Mouse (Mus musculus) kidney, postnatal 36 days (tissue): ENCODE data around the gene Bcl2a1d.
"Not testable (repeated sequence)": the region's sequence is repeated elsewhere in the genome, so short reads cannot be mapped to it uniquely, and the experiment has no call there.

Source experiments
- DNase-seq, 2 experiments: peaks; one replicate each; pipeline ENCODE4 v3.0.0; 2021 to 2022; ENCODE audit warnings: mixed read lengths in 2 of 2

The Bcl2a1d gene

DNA sequence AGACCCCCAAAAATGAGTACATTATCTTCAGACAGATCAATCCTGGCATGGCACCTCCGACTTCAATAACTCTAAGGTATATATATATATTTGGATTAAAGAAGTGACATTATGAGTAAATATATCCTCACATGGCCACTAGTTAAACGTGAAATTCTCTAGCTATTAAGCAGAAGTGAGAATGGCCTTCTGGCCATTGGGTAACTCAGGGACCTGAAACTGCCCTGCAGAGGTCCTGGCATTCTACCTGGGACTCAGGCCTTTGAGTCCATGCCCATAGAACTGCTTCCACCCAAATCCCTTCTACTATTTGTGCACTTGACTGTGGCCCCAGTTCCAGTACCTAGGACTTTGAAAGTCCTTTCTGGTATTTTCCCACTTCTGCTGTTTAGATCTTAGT is 40.4 kb downstream of the Bcl2a1d start:
- not testable (repeated sequence) for DNase-seq

DNA sequence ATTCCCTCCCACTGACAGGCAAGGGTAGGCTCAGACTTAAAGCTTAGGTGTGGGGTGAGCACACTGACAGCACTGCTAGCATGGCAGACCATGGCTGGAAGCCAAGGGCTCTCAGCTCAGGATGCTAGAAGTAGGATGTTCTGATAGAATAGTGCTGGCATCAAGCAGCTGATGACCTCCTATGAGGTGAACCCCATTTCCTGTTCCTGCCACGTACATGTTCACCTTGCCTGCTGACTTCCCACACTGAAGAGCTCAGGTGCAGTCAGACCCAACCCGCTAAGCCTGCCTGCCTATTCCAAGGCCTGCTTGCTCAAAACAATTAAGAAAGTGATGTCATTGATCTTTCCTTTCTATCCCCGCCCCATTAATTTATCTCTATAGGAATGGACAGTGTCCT is 42.3 kb downstream of the Bcl2a1d start:
- not testable (repeated sequence) for DNase-seq

DNA sequence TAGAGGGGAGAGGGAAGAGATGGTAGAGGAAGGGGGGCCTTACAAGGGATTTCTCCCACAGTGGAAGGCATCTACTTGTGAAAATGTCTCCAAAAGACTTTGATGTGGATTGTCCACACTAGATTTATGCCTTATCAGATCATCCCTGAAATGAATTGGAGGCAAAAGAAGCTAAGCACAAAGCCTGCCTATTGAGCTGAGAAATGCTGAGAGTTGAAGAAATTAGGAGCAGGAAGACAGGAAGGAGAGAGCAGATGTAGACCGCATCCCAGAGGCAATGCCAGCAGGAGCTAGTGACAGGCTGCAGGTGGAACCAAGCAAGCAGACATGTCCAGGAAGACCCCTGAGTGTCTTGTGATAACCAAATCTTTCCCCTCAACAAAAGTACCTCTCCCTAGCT is 45.0 kb downstream of the Bcl2a1d start:
- not testable (repeated sequence) for DNase-seq
